Mouse (Mus musculus) megakaryocyte-erythroid progenitor cell, adult 5-6 weeks (primary cell): ENCODE measurements around the gene Wnt5b. TPM values are rescaled to one million over a fixed set of nuclear protein-coding genes. Genes with fewer than 3 reads are reported as not detected.
"Not testable (repeated sequence)": the region's sequence is repeated elsewhere in the genome, so short reads cannot be mapped to it uniquely, and the experiment has no call there.

Experiments
- ATAC-seq: replicated peaks from 2 replicates; pipeline ENCODE4 v1.8.0; 2016; ENCODE audit warnings: mild to moderate bottlenecking, inconsistent platforms; ENCODE audit not compliant: severe bottlenecking, poor library complexity, low FRiP score, low TSS enrichment
- total RNA-seq, 2 experiments: library from RNA; stranded (forward) in 1 of 2; stranded (reverse) in 1 of 2; fragments of 200-1000, 215-1000 nt in 1 of 2; fragments of >200 nt in 1 of 2; fragmentation: Nextera tagmentation in 1 of 2; gene quantifications; 2 replicates each; pipeline ENCODE4 v1.2.3; 2014 to 2017

Gene Wnt5b
- total RNA-seq, 2 experiments from 2014 or later = not detected

DNA sequence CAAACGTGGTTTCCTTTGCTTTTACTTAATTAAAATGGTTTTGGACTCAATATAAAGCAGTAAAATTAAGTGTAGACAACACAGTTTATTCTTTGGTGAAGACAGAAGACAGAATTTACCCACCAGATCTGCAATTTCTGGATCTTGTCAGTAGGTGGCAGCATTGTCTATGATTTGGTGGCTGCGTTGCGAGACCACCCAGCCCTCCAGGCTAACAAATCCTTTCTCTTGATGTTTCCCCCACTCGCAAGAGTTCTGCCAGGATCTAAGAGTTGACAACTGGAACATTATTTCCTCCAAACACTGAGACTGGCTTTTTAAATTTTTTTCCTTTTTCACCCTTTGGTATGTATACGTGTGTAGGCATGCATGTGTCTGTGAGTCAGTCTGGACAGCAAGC, 54.4 kb downstream of the Wnt5b start:
- peak; percentile 50 for ATAC-seq

DNA sequence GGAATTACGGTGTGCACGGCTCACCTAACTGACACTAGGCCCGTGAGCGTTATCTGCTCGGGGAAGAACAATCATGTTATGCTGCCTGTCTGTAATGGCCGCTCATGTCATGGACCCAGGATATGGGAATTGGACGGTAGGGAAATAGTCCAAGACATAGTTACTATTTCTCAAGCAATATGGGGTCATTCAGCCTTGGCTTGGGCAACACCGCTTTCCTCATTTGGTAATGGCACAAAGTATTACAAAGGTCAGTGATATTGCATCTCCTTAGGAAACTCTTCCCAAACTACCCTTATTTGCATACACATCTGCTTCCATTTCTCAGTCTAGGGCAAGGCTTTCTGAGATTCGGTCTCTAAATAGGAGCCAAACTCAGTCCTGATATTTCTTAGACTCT, 56.5 kb downstream of the Wnt5b start:
- ATAC-seq = no peak

DNA sequence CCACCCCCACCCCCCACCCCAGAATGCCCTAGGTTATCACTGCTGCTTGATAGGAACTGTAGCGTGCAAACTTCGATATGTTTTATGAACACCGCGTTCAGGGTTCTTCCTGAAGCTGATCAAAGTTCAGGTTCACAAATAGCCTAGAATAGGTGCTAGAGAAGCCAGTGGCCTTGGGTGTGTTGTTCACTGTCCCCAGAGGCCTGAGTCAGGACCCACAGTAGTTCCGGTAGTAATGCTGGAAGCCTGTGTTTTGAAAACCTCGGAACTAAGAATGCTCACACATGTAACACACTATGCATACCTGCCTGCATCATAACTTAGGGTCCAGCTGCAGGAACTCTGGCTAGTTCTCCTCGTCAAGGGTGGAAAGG, 57.1 kb downstream of the Wnt5b start:
- ATAC-seq = no peak

DNA sequence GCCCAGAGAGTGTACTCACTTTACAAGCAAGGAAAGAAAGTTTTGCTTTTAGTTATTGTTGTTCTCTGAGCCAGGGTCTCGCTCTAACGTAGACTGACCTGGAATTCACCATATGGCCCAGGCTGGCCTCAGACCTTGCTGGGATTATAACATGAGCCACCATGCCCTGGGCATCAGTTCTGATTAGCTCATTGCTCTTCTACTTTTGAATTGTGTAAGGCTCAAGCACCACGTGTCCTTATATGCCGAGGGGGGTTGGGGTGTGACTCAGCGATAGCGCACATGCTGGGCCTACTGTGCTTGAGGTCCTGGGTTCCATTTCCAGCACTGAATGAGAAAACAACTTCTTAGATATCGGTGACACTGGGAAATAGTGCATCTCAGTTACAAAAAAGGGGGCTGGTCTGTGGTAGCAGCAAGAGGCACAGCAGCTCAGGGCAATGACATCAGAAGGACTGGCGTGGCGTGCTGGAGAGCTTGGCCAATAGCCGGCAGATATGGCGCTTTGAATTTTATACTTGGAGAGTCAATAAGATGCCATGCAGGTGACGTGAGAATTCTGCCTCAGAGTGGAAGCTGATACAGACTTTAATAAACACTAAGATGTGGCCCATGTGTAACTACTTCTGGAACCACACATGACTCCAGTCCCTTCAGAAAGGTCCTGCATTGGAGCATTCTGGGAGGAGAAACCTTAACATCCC, 57.6 kb downstream of the Wnt5b start:
- ATAC-seq = no peak

DNA sequence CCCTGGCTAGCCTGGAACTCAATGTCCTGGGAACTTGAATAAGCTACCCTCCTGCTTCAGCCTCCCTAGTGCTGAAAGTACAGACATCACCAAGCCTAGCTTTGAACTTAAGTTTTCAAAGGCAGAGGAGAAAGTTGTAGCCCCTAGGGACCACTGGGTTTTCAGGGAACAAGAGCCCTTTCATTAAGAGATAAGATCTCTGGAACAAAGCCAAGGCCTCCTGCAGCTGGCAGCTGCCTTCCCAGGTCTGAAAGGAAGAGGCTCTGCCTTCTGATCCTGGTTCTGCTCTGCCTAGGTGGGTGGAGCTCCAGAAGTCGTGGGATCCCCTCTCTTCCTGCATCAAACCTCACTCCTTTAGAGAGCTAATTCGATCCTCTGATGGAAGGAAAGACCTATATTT, 58.7 kb downstream of the Wnt5b start:
- no peak for ATAC-seq

DNA sequence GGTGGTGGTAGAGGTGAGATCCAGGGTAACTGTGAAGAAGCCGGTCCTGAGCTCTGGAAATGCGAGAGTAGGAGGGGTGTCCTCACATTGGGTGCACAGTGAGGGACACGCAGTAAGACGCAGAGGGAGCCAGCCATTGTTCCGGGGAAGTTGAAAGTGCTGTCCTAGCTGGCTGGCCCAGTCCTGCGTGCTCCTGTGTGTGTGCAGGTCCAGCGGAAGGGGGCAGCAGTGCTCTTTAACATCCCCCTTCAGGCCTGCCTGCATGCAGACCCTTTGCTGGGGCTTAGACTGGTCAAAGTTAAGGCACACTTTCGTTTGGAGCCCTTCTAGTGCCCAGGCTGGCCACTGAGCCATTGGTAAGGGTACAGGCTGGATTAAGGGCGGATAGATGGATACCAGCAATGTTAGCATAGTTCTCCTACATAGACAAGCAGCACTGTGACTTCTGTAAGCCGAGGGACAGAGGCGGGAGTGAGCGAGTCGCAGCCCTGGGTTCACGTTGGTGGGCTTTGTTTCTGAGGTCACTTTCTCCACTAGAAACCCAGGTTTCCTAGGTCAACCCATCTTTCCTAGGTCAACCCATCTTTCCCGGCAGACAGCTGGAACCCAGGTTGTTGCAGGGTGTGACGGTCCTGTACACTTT, 61.1 kb downstream of the Wnt5b start:
- no peak for ATAC-seq

DNA sequence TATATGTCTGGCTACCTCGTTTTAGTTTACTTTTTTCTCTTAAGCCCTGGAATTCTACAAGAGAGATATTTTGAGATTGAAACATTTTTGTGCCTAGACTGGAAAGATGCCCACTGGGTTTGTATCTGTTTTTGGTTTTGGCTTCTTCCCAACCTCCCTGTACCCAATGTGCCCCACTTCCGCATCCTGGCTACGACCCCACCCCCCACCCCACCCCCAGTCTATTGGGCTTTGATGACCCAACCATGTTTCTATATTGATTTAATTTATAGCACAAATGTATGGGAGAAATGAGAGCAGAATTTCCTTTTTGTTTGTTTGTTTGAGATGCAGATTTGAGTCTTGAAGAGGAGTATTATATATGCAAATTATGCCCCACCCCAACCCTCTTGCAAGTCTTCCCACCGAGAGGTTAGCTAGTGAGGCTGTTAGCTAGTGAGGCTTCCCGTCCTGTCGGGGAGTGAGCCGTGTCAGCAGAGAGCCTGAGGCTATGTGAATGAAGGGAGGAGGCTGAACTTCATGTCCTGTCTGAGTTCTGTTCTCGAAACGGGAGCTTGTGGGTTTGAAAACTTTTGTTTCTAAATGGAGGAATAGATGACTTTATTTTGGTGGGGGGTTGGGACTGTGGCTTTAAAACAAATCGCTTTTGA, 62.3 kb downstream of the Wnt5b start:
- not testable (repeated sequence) for ATAC-seq

DNA sequence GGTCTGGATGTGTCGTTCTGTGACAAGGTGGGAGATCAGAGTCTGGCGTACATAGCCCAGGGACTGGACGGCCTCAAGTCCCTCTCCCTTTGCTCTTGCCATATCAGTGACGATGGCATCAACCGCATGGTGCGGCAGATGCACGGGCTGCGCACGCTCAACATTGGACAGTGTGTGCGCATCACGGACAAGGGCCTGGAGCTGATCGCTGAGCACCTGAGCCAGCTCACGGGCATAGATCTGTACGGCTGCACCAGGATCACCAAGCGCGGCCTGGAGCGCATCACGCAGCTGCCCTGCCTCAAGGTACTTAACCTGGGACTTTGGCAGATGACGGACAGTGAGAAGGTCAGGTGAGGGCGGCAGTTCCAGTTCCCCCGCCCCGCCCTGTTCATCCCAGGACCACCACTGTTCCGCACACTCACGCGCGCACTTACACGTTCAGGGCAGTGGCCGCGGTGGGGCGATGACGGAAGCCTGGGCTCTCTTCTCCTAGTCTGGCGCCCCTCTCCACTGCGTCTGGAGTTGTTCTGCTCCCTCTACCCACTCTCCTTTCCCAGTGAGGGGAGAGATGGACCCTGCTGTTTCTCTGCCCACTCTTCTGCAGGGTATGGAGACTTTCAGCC, 63.3 kb downstream of the Wnt5b start:
- peak; percentile 35 for ATAC-seq

DNA sequence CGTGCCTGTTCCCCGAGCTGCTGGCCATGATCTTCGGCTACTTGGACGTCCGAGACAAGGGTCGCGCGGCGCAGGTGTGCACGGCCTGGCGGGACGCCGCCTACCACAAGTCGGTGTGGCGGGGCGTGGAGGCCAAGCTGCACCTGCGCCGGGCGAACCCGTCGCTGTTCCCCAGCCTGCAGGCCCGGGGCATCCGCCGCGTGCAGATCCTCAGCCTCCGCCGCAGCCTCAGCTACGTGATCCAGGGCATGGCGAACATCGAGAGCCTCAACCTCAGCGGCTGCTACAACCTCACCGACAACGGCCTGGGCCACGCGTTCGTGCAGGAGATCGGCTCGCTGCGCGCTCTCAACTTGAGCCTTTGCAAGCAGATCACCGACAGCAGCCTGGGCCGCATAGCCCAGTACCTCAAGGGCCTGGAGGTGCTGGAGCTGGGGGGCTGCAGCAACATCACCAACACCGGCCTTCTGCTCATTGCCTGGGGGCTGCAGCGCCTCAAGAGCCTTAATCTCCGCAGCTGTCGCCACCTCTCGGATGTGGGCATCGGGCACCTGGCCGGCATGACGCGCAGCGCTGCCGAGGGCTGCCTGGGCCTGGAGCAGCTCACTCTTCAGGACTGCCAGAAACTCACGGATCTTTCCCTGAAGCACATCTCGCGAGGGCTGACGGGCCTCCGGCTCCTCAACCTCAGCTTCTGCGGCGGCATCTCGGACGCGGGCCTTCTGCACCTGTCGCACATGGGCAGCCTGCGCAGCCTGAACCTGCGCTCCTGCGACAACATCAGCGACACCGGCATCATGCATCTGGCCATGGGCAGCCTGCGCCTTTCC, 64.1 kb downstream of the Wnt5b start:
- ATAC-seq = peak; percentile 49

DNA sequence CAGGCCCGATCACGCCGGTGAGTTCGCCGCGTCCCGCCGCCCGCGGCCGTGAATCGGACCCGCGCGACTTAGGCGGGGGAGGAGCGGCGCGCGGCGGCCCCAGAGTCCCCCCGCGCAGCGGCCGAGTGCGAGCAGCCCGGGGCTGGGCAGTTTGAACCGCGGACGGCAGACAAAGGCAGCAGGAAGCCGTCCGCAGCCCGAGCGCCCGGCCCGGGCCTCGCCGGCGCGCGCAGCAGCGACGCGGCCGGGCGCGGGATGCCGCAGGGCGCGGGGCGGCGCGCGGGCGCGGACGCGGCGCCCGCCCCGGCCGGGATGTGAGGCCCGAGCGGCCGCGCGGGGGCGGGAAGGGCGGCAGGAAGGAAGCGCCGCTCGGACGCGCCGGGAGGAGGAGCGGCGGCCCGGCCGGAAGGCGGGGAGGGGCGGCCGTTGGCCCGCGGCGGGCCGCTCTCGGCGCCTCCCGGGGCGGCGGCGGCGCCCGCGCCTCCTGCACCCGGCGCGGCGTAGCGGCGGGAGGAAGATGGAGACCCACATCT, 64.7 kb downstream of the Wnt5b start, which contains the start of gene Fbxl14:
Gene Fbxl14 (plus strand): TSS at position 326 of the 533 bp plus-strand sequence.
- ATAC-seq = peak; percentile 19; the same call in 1 of the 2 replicates

DNA sequence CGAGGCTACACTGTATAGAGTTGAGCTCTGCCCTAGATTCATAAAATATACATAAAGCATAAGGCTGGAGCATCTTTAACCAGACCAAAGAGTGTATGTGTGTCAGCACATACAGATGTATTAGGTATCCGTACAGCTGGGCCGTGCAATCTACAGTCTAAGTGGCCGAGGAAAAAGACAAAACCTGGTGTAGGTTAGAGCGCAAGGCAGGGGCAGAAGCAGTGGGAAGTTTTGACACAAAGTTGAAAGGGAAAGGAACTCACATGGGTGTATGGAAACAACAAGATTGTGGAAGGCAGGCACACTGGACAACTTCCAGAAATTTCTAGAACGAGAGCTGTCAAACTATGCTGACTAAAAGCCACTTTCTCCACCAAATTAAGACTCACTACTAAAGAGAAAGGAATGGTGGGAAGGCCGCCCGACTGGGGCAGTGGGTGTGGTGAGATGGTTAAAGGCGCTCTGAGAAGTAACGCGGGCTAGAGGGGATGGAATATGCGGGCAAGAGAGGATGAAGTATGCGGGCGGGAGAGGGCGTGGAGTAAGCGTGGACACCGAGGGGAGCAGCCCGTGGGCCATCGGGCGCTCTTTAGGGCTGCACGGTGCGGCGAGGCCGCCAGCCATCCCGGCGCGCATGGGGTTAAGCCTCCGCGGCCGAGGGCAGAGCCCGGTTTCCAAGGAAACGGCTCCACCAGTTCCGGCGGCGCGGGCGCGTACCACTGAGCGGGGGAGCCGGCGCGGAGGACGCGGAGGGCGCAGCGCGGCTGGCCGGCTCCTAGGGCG, 65.4 kb downstream of the Wnt5b start:
- ATAC-seq = peak; percentile 48

DNA sequence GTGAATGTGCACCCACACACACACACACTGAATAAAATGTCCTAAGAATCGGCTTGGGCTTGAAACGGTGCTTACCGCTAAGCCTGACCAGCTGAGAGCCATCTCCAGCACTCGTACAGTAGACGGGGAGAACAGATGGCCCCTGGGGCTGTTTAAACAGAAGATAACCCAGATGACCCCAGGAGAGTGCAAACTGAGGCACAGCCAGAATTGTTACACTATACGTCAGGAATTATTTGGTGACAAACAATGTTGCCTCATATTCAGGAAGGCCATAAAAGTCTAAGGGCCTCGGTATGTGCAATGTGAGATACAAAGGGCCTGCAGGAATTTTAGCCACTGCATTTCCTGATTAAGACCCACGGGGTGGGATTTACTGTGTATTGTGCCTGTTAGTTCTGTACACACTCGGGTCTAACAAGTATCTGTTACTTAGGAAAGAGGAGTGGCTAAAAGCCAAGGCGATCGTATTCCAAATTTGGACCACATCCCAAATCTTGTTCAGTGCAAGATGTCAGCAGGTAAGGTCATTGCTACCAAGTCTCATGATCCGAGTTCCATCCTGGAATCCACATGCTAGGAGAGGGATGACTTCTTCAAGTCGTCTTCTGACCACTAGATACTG, 66.3 kb downstream of the Wnt5b start:
- ATAC-seq = no peak

DNA sequence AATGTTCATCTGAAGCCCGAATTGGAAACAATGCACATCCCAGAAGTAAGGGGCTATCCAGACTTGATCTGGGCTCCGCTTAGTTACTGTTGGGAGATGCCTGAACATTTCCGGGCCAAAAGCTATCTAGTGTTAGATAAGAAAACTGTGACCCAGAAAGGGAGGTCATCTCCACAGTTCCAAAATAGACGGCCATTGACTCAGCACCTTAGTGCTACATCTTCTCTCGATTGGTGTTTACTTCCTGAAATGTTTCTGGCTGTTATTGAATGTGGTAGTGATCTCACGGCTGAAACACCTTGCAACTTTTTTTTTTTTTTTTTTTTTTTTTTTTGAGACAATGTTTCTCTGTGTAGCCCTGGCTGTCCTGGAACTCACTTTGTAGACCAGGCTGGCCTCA, 68.2 kb downstream of the Wnt5b start:
- ATAC-seq = no peak

DNA sequence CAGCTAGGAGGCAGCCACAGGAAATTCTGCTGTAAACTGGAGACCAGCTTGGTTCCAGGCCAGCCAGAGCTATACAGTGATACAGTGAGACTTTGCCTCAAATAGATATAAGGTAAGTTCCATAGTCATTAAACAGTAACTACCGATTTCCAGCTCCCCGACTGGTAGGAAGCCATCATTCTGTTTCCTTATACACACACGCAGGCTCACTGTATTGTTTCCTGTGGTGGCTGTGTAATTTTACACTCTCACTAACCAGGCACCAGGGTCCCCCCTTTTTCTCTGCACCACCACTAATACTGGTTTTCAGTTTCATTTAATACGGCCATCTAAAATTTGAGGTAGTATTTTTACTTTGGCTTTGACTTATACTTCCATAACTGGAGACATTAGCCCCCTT, 70.2 kb downstream of the Wnt5b start:
- no peak for ATAC-seq

DNA sequence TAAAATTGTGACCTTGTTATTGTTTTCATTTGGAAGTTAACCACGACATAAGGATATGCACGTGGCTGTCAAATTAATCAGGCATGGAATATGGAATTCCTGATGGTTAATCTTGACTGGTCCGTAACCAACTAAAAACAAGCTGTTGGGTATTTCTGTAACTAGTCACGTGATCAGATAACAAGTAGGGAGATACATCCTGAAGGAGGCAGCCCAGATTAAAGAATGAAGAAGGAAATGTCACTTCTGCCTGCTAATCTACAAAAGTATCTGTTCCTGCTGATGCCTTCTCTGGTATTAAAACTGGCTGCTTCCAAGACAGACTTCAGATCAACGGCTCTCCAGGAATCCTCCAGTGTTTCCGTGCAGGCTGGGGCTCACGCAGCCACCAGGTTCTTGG, 70.7 kb downstream of the Wnt5b start:
- peak; percentile 40 for ATAC-seq

DNA sequence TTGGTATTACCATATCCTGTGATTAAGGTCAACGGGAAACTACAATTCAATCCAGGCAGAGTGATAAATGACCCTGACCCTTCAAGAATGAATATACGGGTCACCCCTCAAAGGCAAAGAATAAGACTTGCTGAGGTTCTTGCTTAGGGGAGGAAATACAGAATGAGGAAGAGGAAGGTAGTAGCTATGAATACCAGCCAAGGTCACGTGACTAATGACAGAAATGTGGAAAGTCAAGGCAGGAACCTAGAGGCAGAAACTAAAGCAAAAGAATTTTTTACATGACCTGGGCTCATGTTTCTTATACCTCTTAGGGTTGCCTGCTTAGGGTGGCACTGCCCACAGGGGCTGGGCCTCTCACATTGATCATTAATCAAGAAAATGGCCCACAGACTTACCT, 71.4 kb downstream of the Wnt5b start:
- no peak for ATAC-seq

DNA sequence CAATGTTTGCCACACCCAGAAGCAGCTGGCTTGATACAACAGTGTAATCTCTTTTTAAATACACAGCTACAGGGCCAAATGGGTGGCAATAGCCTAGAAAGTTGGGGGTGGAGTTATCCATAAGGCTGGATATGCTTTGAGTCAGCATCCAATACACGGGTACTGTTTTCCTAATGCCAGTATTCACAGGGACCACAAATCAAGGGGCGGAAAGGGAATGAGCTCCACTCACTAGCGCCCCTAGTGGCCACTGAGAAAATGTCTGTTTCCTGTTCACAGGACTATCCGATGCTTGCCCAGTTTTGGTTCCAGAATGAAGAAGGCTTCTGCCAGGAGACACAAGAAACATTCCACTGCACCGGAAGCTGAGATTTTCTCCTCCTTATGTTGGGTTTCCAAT, 72.0 kb downstream of the Wnt5b start:
- ATAC-seq = peak; percentile 47

DNA sequence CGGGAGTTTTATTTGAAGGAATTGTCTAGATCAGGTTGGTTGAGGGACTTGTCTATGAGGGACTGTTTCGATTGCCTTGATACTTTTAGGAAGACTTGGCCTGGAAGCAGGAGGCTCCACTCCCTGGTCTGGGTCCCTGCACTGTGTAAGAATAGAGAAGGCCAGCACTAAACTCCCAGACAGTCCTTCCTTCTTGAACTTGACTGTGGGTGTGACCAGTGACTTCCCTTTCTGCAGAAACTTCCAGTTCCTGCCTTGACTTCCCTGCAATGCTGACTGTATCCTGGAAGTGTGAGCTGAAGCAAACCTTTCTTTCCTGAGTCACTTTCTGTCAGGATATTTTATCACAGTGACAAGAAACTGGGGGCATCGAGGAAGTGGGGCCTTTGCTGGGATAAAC, 73.4 kb downstream of the Wnt5b start:
- no peak for ATAC-seq
